Mouse (Mus musculus) kidney, embryonic 14.5 days (tissue): ENCODE data around the gene Ddhd1. TPM values are rescaled to one million over a fixed set of nuclear protein-coding genes. Genes with fewer than 3 reads are reported as not detected.

Experiments
- ATAC-seq: fragments of 200-750 bp; cut with Nextera tagmentation; 2 replicates; pipeline ENCODE4 v1.8.0; 2017; ENCODE audit warnings: moderate number of reproducible peaks, mild to moderate bottlenecking, moderate TSS enrichment, moderate library complexity; ENCODE audit not compliant: low FRiP score, low TSS enrichment
- H3K27ac ChIP-seq: fragments of 300-500 bp; sonication (generic); 2 replicates; pipeline ENCODE4 v1.5.1; 2014; ENCODE audit warnings: low read depth, mild to moderate bottlenecking, low read length, moderate library complexity, mixed read lengths
- H3K27me3 ChIP-seq: fragments of 300-500 bp; sonication (generic); 2 replicates; pipeline ENCODE4 v1.6.1; 2014; ENCODE audit warnings: mild to moderate bottlenecking, low read length; ENCODE audit not compliant: control insufficient read depth, insufficient read depth
- H3K36me3 ChIP-seq: fragments of 300-500 bp; sonication (generic); 2 replicates; pipeline ENCODE4 v1.6.1; 2014; ENCODE audit warnings: low read length, mixed read lengths; ENCODE audit not compliant: control insufficient read depth, insufficient read depth
- H3K4me1 ChIP-seq: fragments of 300-500 bp; sonication (generic); 2 replicates; pipeline ENCODE4 v1.6.1; 2014; ENCODE audit warnings: low read length, mixed read lengths; ENCODE audit not compliant: control insufficient read depth, insufficient read depth
- H3K4me2 ChIP-seq: fragments of 300-500 bp; sonication (generic); replicated peaks from 2 replicates; pipeline ENCODE4 v1.6.1; 2014; ENCODE audit warnings: low read depth, mild to moderate bottlenecking, low read length
- H3K4me3 ChIP-seq: fragments of 300-500 bp; sonication (generic); 2 replicates; pipeline ENCODE4 v1.5.1; 2014; ENCODE audit warnings: mild to moderate bottlenecking, low read length
- H3K9ac ChIP-seq: fragments of 300-500 bp; sonication (generic); 2 replicates; pipeline ENCODE4 v1.6.1; 2014; ENCODE audit warnings: low read depth, mild to moderate bottlenecking, low read length, moderate library complexity
- H3K9me3 ChIP-seq: fragments of 300-500 bp; sonication (generic); 2 replicates; pipeline ENCODE4 v1.6.1; 2016; ENCODE audit warnings: low read length; ENCODE audit not compliant: control insufficient read depth
- WGBS: fragments of 180-500 bp; shearing (Covaris S2); extraction: QIAGEN DNeasy Blood & Tissue Kit; methylation state at CpG from one replicate; pipeline ENCODE4 v1.1.7; 2014; 5-methylcytosine and 5-hydroxymethylcytosine counted together
- polyA plus RNA-seq: library from polyadenylated mRNA; unstranded; fragments of >200 nt; fragmentation: Nextera tagmentation; extraction: Ambion mirVana; gene quantifications from 2 replicates; pipeline ENCODE4 v1.2.1, GENCODE M21; 2014

The Ddhd1 gene
- polyA plus RNA-seq, 1 experiment from 2014 or later = 10.0 TPM

DNA sequence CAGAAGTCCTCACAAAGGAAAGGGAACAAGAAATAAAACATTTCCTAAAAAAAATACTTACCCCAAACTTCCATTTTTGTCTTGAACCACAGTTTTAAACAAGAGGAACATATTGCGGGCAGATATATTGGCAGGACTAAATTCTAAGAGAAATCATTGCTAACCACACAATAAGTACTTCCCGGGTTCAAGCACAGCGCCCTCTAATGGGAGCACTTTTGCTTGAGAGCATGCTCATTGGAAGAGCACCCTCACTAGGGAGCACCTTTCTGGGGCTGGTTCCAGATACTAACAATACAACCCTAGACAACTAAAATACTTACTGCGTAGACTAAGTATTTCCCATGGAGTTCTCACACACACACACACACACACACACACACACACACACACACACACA lies 105.5 kb downstream of the Ddhd1 start:
- no peaks in the 10 kb centered on the region for H3K36me3 ChIP-seq
- WGBS = 88% methylated on average over 4 of the region's 4 CpGs
- no peak overlapping the region for H3K4me3 ChIP-seq
- H3K9me3 ChIP-seq = no peaks in the 10 kb centered on the region
- H3K27ac ChIP-seq = no peak overlapping the region
- no peak overlapping the region for H3K4me2 ChIP-seq
- no peak overlapping the region for H3K9ac ChIP-seq
- no peaks in the 10 kb centered on the region for H3K4me1 ChIP-seq
- no peaks in the 10 kb centered on the region for H3K27me3 ChIP-seq
- no peak for ATAC-seq

- no peaks in the 10 kb centered on the region for H3K27me3 ChIP-seq
- no peak overlapping the region for H3K4me3 ChIP-seq
- H3K9me3 ChIP-seq = no peaks in the 10 kb centered on the region
- no peak overlapping the region for H3K4me2 ChIP-seq
- no peaks in the 10 kb centered on the region for H3K36me3 ChIP-seq
- no peaks in the 10 kb centered on the region for H3K4me1 ChIP-seq
- H3K27ac ChIP-seq = no peak overlapping the region
- ATAC-seq = no peak
- H3K9ac ChIP-seq = no peak overlapping the region
- 59% methylated on average over 17 of the region's 17 CpGs for WGBS
Observed at GRCm38 (mm10) chr14:45551121-45551768, 106.7 kb downstream of the Ddhd1 start.

GRCm38 (mm10) chr14:45550010-45550647 lies 107.8 kb downstream of the Ddhd1 start:
- Histone ChIP-seq H3K27ac (no peak overlapping the region), H3K27me3 (no peaks in the 10 kb centered on the region), H3K9me3 (no peaks in the 10 kb centered on the region), H3K4me2 (no peak overlapping the region), H3K9ac (no peak overlapping the region), H3K4me3 (no peak overlapping the region), H3K4me1 (no peaks in the 10 kb centered on the region), H3K36me3 (no peaks in the 10 kb centered on the region)
- WGBS = 50% methylated on average over 13 of the region's 13 CpGs
- no peak for ATAC-seq

DNA sequence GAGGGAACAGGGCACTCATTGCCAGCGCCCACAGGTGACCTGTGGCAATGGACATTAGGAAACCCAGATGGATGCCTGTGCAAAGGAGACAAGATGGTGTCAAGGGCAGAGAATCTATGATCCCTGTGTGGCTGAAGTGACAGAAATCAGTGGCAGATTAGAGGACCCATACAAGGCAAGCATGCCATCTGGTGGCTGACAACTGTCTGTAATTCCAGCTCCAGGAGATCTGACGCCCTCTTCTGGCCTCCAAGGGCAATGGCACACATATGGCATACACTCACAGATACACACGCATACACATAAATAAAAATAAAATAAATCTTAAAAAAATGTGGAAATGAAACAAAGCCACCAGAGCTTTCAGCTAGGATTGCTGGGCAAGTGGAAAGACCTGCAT lies 109.8 kb downstream of the Ddhd1 start:
- H3K27ac ChIP-seq = no peak overlapping the region
- H3K27me3 ChIP-seq = no peaks in the 10 kb centered on the region
- no peak overlapping the region for H3K4me3 ChIP-seq
- H3K4me2 ChIP-seq = no peak overlapping the region
- H3K9ac ChIP-seq = no peak overlapping the region
- H3K4me1 ChIP-seq = no peaks in the 10 kb centered on the region
- H3K36me3 ChIP-seq = no peaks in the 10 kb centered on the region
- no peaks in the 10 kb centered on the region for H3K9me3 ChIP-seq
- ATAC-seq = no peak
- 76% methylated on average over 3 of the region's 3 CpGs for WGBS

DNA sequence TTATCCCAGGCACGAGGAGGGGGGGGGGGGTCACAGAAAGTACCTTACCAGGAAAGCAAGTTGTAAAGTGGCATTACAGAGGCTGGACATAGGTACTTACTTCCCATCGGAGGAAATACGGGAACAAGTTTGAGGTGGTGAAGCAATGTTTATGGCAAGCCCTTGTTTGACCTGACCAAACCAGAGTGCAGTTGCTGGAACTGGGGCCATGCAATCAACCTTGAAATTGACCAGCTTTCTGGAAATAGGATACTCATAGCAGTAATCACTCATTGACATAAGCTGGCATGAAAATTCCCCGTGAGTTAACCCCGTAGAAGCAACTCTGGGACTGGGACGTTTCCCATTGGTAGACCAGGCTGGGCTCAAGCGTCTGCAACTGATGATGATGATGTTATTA lies 113.0 kb downstream of the Ddhd1 start:
- H3K27ac ChIP-seq = no peak overlapping the region
- no peaks in the 10 kb centered on the region for H3K36me3 ChIP-seq
- H3K4me3 ChIP-seq = no peak overlapping the region
- no peak overlapping the region for H3K9ac ChIP-seq
- no peak for ATAC-seq
- WGBS = 52% methylated on average over 7 of the region's 7 CpGs
- H3K4me2 ChIP-seq = no peak overlapping the region
- H3K27me3 ChIP-seq = no peaks in the 10 kb centered on the region
- no peaks in the 10 kb centered on the region for H3K4me1 ChIP-seq
- no peaks in the 10 kb centered on the region for H3K9me3 ChIP-seq

GRCm38 (mm10) chr14:45544026-45544425 lies 113.9 kb downstream of the Ddhd1 start:
- Histone ChIP-seq H3K36me3 (no peaks in the 10 kb centered on the region), H3K27ac (no peak overlapping the region), H3K4me1 (no peaks in the 10 kb centered on the region), H3K27me3 (no peaks in the 10 kb centered on the region), H3K9ac (no peak overlapping the region), H3K4me2 (no peak overlapping the region), H3K4me3 (no peak overlapping the region), H3K9me3 (no peaks in the 10 kb centered on the region)
- ATAC-seq = no peak
- WGBS = 65% methylated on average over 5 of the region's 6 CpGs

GRCm38 (mm10) chr14:45539659-45540468 lies 118.1 kb downstream of the Ddhd1 start:
- Histone ChIP-seq H3K9me3 (no peaks in the 10 kb centered on the region), H3K4me2 (no peak overlapping the region), H3K36me3 (no peaks in the 10 kb centered on the region), H3K27me3 (no peaks in the 10 kb centered on the region), H3K9ac (no peak overlapping the region), H3K4me3 (no peak overlapping the region), H3K4me1 (no peaks in the 10 kb centered on the region), H3K27ac (peak overlapping the region; percentile 9)
- ATAC-seq = peak; percentile 38; the same call in 1 of the 2 replicates
- 40% methylated on average over 12 of the region's 12 CpGs for WGBS
